In the genomic region with DNA sequence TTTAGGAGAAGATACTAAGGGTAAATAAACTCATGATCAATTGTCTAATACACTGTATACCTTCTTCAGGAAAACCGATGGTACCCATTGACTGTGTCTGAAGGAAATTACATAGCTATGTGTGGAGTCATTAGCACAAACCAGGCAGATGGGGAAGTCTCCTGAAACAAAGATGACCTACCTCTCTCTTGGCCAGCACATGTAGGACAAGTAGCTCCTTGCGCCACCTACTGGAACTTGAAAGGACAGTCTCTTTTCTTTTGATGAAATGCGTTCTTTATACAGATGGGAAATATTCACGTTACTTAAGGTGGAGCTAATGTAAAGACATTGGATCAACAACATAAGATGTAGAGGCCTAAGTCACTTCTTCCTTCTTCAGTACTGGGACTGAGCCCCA, we compare ENCODE assay signal across 9 mouse cellular contexts. TPM values are rescaled to one million over a fixed set of nuclear protein-coding genes. Genes with fewer than 3 reads are reported as not detected.
DNase-seq lines count a peak whose midpoint lies in the region; ATAC-seq and TF ChIP-seq lines count a peak whose summit lies in the region.
"Had no signal": no experiment of that assay in that cellular context is flagged by ENCODE, and none has a peak within 500 bp of the region (broad histone marks: within the 10 kb centered on the region; RNA-seq: fewer than 3 reads in every experiment).

No protein-coding gene starts in this region.

- H3K4me3 ChIP-seq in cortical plate, adult 2 months (ENCODE audit: insufficient read depth, low read length): no peak overlapping the region
- H3K4me3 ChIP-seq in hindbrain, postnatal 0 days (ENCODE audit: low read length): no peak overlapping the region
- H3K4me3 ChIP-seq: limb, embryonic 15.5 days had no signal

- intact Hi-C loops in heart, postnatal 25 days (cut with DNase I): loop anchor here (5.0 kb wide), 3 partner anchors 107 to 292 kb away; partner anchors contain the start of gene Aph1c
- intact Hi-C loops in gastrocnemius, postnatal 14 days (cut with DNase I; ENCODE audit: low total_unique reads): loop anchor here (10.0 kb wide), 1 partner anchor 294 kb away; no protein-coding TSS in a partner anchor

- peak; percentile 82 for DNase-seq in heart, adult 11 months
- DNase-seq in heart, postnatal 25 days (ENCODE audit: low spot score): no peak
- DNase-seq in urinary bladder, postnatal 25 days (ENCODE audit: low spot score): peak; percentile 35
- DNase-seq in urinary bladder, postnatal 4 days (ENCODE audit: low spot score in 2 of 2): no peak
- peak; percentile 89 for DNase-seq in hindbrain, postnatal 0 days (ENCODE audit: low spot score)
- DNase-seq in gastrocnemius, postnatal 14 days: no peak

- H3K27ac ChIP-seq in cortical plate, adult 2 months (ENCODE audit: insufficient read depth, low read length): no peak overlapping the region
- no peak overlapping the region for H3K27ac ChIP-seq in hindbrain, postnatal 0 days
- H3K27ac ChIP-seq: limb, embryonic 15.5 days had no signal

- H3K9me3 ChIP-seq in hindbrain, postnatal 0 days (ENCODE audit: low read length): no peaks in the 10 kb centered on the region
- H3K9me3 ChIP-seq: limb, embryonic 15.5 days had no signal

- ATAC-seq in hindbrain, postnatal 0 days: peak; percentile 68; the same call in 1 of the 2 replicates
- ATAC-seq in megakaryocyte progenitor cell, adult 5-6 weeks (replicated peaks; ENCODE audit: poor library complexity): peak; percentile 94

- H3K27me3 ChIP-seq in hindbrain, postnatal 0 days (ENCODE audit: insufficient read depth, low read length): no peaks in the 10 kb centered on the region
- H3K27me3 ChIP-seq: limb, embryonic 15.5 days had no signal

- H3K9ac ChIP-seq in hindbrain, postnatal 0 days (replicated peaks; ENCODE audit: low read length): no peak overlapping the region
- H3K9ac ChIP-seq: limb, embryonic 15.5 days had no signal

- no peak overlapping the region for H3K4me2 ChIP-seq in hindbrain, postnatal 0 days (ENCODE audit: low read depth, low read length)
- H3K4me2 ChIP-seq: limb, embryonic 15.5 days had no signal

- H3K36me3 ChIP-seq in hindbrain, postnatal 0 days (ENCODE audit: insufficient read depth, low read length): no peaks in the 10 kb centered on the region
- H3K36me3 ChIP-seq: limb, embryonic 15.5 days had no signal

- TF ChIP-seq CTCF in cortical plate, adult 2 months (IDR thresholded peaks at IDR 0.05; ENCODE audit: extremely low read depth, insufficient read depth, low read length): peak; percentile 77
- peak; percentile 87 for TF ChIP-seq CTCF in hindbrain, postnatal 0 days (IDR thresholded peaks at IDR 0.05; ENCODE audit: low read depth)

- 6% methylated on average over 4 of the region's 4 CpGs for WGBS in hindbrain, postnatal 0 days

- no peak for TF ChIP-seq POLR2A in cortical plate, adult 2 months (IDR thresholded peaks at IDR 0.05; ENCODE audit: extremely low read depth, insufficient read depth, low read length)

- H3K4me1 ChIP-seq in cortical plate, adult 2 months (ENCODE audit: control insufficient read depth, insufficient read depth, low read length): no peaks in the 10 kb centered on the region
- H3K4me1 ChIP-seq in hindbrain, postnatal 0 days (ENCODE audit: insufficient read depth, low read length): peaks cover 7% of the 10 kb centered on the region; the same call in 1 of the 2 replicates

RNA-seq across cellular contexts. Expression of gene Rps27l, which starts 7.0 kb away (rescaled TPM):
- 100 to 1,000 TPM; 180 to 195 TPM for total RNA-seq in heart, postnatal 25 days (2021)
- polyA plus RNA-seq in cortical plate, adult 2 months (2012; rRNA removed): 43.3 and 54.1 TPM in 2 replicates
- 61.0 and 101 TPM in 2 replicates for total RNA-seq in hindbrain, postnatal 0 days (2014; rRNA removed)
- 258 and 271 TPM in 2 replicates for polyA plus RNA-seq in hindbrain, postnatal 0 days (2015; fragmentation: Nextera tagmentation; extraction: Ambion mirVana)
- total RNA-seq in megakaryocyte progenitor cell, adult 5-6 weeks (2015): 550 and 649 TPM in 2 replicates
- 166 and 174 TPM in 2 replicates for total RNA-seq in megakaryocyte progenitor cell, adult 5-6 weeks (2017)
- 100 to 1,000 TPM; 179 to 205 TPM for total RNA-seq in gastrocnemius, postnatal 14 days (2021)

RNA-seq across cellular contexts. Expression of gene Rab8b, which starts 19.3 kb away (rescaled TPM):
- 1 to 10 TPM; 8.9 to 9.9 TPM for total RNA-seq in heart, postnatal 25 days (2021)
- polyA plus RNA-seq in cortical plate, adult 2 months (2012; rRNA removed): 17.4 and 17.9 TPM in 2 replicates
- total RNA-seq in hindbrain, postnatal 0 days (2014; rRNA removed): 25.9 and 32.7 TPM in 2 replicates
- polyA plus RNA-seq in hindbrain, postnatal 0 days (2015; fragmentation: Nextera tagmentation; extraction: Ambion mirVana): 26.3 and 27.1 TPM in 2 replicates
- total RNA-seq in megakaryocyte progenitor cell, adult 5-6 weeks (2015): 45.6 and 48.8 TPM in 2 replicates
- total RNA-seq in megakaryocyte progenitor cell, adult 5-6 weeks (2017): 78.3 and 81.2 TPM in 2 replicates
- total RNA-seq in gastrocnemius, postnatal 14 days (2021): 1 to 10 TPM; 9.5 to 9.8 TPM

RNA-seq across cellular contexts. Expression of gene Lactb, which starts 36.4 kb away (rescaled TPM):
- total RNA-seq in heart, postnatal 25 days (2021): 10 to 100 TPM; 21.2 to 22.5 TPM
- polyA plus RNA-seq in cortical plate, adult 2 months (2012; rRNA removed): 18.2 and 18.5 TPM in 2 replicates
- total RNA-seq in hindbrain, postnatal 0 days (2014; rRNA removed): 13.1 and 18.4 TPM in 2 replicates
- polyA plus RNA-seq in hindbrain, postnatal 0 days (2015; fragmentation: Nextera tagmentation; extraction: Ambion mirVana): 12.8 and 15.2 TPM in 2 replicates
- total RNA-seq in megakaryocyte progenitor cell, adult 5-6 weeks (2015): 38.4 and 42.3 TPM in 2 replicates
- 26.8 and 36.1 TPM in 2 replicates for total RNA-seq in megakaryocyte progenitor cell, adult 5-6 weeks (2017)
- 10 to 100 TPM; 21.3 to 21.6 TPM for total RNA-seq in gastrocnemius, postnatal 14 days (2021)

Comparison
In these comparisons a context has a peak if more than half of its experiments do, and no peak if none do; other contexts are left out.
1. DNase-seq: peak in heart, adult 11 months (single experiment), urinary bladder, postnatal 25 days (single experiment) and hindbrain, postnatal 0 days (single experiment); none in heart, postnatal 25 days (single experiment), urinary bladder, postnatal 4 days (0 of 2) and gastrocnemius, postnatal 14 days (single experiment).